Mouse (Mus musculus) hindbrain, postnatal 0 days (tissue): ENCODE data around the gene Pnkd. TPM values are rescaled to one million over a fixed set of nuclear protein-coding genes. Genes with fewer than 3 reads are reported as not detected.

Experiments
- ATAC-seq: fragments of 200-750 bp; cut with Nextera tagmentation; 2 replicates; pipeline ENCODE4 v1.8.0; 2017; ENCODE audit warnings: mild to moderate bottlenecking, moderate TSS enrichment, moderate library complexity
- DNase-seq: peaks from one replicate; pipeline ENCODE4 v3.0.0-alpha.2; 2015; ENCODE audit warnings: low spot score
- H3K27ac ChIP-seq: fragments of 300-500 bp; sonication (generic); 2 replicates; pipeline ENCODE4 v1.5.1; 2014; ENCODE audit warnings: mild to moderate bottlenecking
- H3K27me3 ChIP-seq: fragments of 300-500 bp; sonication (generic); 2 replicates; pipeline ENCODE4 v1.6.1; 2014; ENCODE audit warnings: low read length, mixed read lengths; ENCODE audit not compliant: insufficient read depth
- H3K36me3 ChIP-seq: fragments of 300-500 bp; sonication (generic); 2 replicates; pipeline ENCODE4 v1.6.1; 2014; ENCODE audit warnings: low read length, mixed read lengths; ENCODE audit not compliant: insufficient read depth
- H3K4me1 ChIP-seq: fragments of 300-500 bp; sonication (generic); 2 replicates; pipeline ENCODE4 v1.6.1; 2014; ENCODE audit warnings: antibody characterized with exemption, low read length, mixed read lengths; ENCODE audit not compliant: insufficient read depth
- H3K4me2 ChIP-seq: fragments of 300-500 bp; sonication (generic); 2 replicates; pipeline ENCODE4 v1.6.1; 2014; ENCODE audit warnings: low read depth, mild to moderate bottlenecking, low read length, moderate library complexity, mixed read lengths
- H3K4me3 ChIP-seq: fragments of 300-500 bp; sonication (generic); 2 replicates; pipeline ENCODE4 v1.5.1; 2014; ENCODE audit warnings: low read length
- H3K9ac ChIP-seq: fragments of 300-500 bp; sonication (generic); replicated peaks from 2 replicates; pipeline ENCODE4 v1.6.1; 2014; ENCODE audit warnings: mild to moderate bottlenecking, low read length, moderate library complexity, mixed read lengths
- H3K9me3 ChIP-seq: fragments of 300-500 bp; sonication (generic); 2 replicates; pipeline ENCODE4 v1.6.1; 2016; ENCODE audit warnings: low read length, mixed read lengths
- CTCF ChIP-seq: IDR thresholded peaks from 2 replicates; pipeline ENCODE4 v1.5.1; 2016; ENCODE audit warnings: antibody characterized with exemption, control low read depth, low read depth
- WGBS: fragments of 180-500 bp; shearing (Covaris S2); extraction: QIAGEN DNeasy Blood & Tissue Kit; methylation state at CpG from one replicate; pipeline ENCODE4 v1.1.7; 2014; 5-methylcytosine and 5-hydroxymethylcytosine counted together
- polyA plus RNA-seq: library from polyadenylated mRNA; unstranded; fragments of >200 nt; fragmentation: Nextera tagmentation; extraction: Ambion mirVana; gene quantifications from 2 replicates; pipeline ENCODE4 v1.2.1, GENCODE M21; 2015
- total RNA-seq: library from RNA; depleted of rRNA; stranded (reverse); fragments of >200 nt; gene quantifications from 2 replicates; pipeline ENCODE4 v1.2.3, GENCODE M21; 2014

Pnkd gene
- total and polyA plus RNA-seq, 2 experiments from 2014 or later, result 102 to 143 TPM

DNA sequence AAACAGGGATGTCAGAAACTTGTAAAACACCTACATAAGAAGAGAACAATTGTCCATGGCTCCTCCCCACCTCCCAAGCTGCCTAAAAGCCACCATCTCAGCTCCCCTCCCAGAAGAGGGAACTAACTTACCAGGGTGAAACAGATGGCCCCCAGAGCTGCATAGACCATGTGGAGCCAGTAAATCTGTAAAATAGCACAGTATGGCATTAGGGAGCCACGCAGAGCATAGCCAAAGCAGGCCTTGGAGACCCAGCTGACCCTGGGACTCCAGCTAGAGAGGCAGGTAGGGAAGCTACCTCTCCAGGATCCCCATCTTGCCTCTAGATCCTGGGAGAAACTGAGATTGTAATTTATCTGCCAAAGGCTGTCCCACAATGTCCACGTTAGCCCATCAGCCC, 5.0 kb downstream of the Pnkd start:
- no peak for ATAC-seq

DNA sequence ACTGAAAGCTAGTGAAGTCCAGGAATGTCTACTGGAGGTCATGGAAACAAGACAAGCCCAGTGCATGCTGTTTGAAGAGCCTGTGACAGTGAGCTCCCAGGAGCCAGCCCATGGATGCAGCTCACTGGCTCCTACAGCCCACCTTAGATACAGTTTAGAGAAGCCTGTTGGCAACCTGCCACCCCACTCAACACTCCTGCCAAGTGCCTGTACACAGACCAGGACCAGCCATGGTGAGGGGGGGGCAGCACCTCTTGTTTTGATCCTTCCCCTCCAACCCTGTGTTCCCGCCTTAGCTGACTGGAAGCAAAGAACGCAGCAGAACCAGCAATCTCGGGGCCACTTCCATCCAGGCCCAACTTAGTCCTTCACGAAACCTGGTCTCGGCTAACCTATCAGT, 5.4 kb downstream of the Pnkd start:
- no peak for ATAC-seq
- TF ChIP-seq CTCF, result no peak
- Histone ChIP-seq H3K36me3 (peaks cover 7% of the 10 kb centered on the region), H3K27ac (no peak overlapping the region), H3K27me3 (no peaks in the 10 kb centered on the region), H3K4me3 (no peak overlapping the region), H3K4me2 (no peak overlapping the region), H3K9ac (no peak overlapping the region), H3K4me1 (peaks cover 11% of the 10 kb centered on the region), H3K9me3 (no peaks in the 10 kb centered on the region)
- WGBS, result 73% methylated on average over 5 of the region's 5 CpGs
- DNase-seq, result peak; percentile 55

More for the DNA sequence above, 5.0 kb downstream of the Pnkd start:
- 45% methylated on average over 2 of the region's 2 CpGs for WGBS
- no peak overlapping the region for H3K9ac ChIP-seq
- no peak overlapping the region for H3K27ac ChIP-seq
- peaks cover 7% of the 10 kb centered on the region for H3K36me3 ChIP-seq
- H3K4me2 ChIP-seq, result no peak overlapping the region
- no peak for TF ChIP-seq CTCF
- H3K4me3 ChIP-seq, result no peak overlapping the region
- DNase-seq, result no peak
- H3K4me1 ChIP-seq, result peaks cover 7% of the 10 kb centered on the region
- H3K27me3 ChIP-seq, result no peaks in the 10 kb centered on the region
- H3K9me3 ChIP-seq, result no peaks in the 10 kb centered on the region

DNA sequence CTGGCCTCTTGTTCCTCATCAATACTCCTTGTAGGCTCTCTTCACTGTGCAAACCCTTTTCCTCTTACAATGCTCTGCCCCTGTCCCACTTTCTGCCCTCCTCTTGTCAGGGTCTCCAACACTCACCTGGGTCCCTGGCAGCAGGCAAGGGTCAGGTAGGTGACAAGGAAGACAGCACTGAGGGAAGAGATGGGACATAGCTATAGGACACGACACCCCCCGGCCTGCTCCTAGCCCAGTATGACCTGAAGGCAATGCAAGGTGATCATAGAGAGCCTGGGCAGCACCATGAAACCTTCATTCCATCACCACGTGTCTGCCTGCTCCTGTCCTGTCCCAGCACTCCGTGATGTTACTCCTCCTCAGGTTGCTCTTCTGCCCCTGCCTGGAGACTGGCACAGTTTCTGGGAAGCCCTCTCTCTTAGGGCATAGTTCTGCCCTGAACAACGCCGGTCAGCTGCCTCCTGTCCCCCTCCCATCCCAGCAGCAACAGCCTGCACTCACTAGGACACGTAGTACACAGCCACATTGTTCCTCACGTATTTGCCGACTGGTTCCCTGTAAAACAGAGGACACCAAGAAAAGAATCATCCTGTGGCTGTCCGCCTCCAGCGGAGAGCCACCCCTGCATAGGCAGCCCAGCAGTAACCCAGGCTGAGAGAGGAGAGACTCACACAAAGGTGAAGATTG, 7.7 kb downstream of the Pnkd start:
- Histone ChIP-seq H3K4me2 (no peak overlapping the region), H3K9me3 (no peaks in the 10 kb centered on the region), H3K36me3 (peaks cover 7% of the 10 kb centered on the region), H3K4me3 (no peak overlapping the region), H3K9ac (0 out of 2 replicates have a peak overlapping the region, but pooled peaks have one; percentile 9), H3K27me3 (no peaks in the 10 kb centered on the region), H3K4me1 (peaks cover 28% of the 10 kb centered on the region), H3K27ac (no peak overlapping the region)
- TF ChIP-seq CTCF, result no peak
- DNase-seq (no peak), ATAC-seq (no peak)
- whole genome bisulfite sequencing, result 79% methylated on average over 11 of the region's 11 CpGs

DNA sequence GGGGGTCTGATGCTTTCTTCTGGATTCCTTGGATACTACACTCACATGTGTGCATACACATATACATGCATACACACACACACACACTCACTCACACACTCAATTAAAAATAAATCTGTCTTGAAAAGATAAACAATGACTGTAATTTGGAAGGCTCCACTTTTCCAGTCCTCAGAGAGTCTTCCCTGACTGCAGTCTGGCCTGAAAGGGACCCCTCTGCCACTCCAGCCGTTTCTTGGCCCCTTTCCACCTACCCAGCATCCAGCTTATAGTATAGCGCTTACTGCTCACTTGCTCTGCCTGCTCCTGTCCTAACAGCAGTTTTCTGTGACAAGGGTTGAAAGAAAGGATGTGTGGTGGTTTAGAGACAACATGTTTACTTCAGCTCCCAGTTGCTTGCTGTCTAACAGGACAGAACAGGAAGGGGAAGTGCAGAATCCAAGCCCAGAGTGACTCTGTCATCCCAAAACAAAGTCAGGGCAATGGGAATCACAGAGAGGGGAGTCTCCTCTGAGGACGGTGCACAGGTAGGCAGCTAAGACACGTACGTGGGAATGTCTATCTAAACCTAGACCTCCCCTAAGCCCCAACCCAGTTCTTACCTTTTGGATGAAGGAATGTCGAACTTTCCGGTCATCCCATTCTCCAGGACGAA, 8.7 kb downstream of the Pnkd start:
- ATAC-seq, result no peak
- Histone ChIP-seq H3K4me3 (no peak overlapping the region), H3K4me2 (no peak overlapping the region), H3K36me3 (peaks cover 7% of the 10 kb centered on the region), H3K27me3 (no peaks in the 10 kb centered on the region), H3K9me3 (no peaks in the 10 kb centered on the region), H3K27ac (no peak overlapping the region), H3K4me1 (peaks cover 28% of the 10 kb centered on the region), H3K9ac (no peak overlapping the region)
- 76% methylated on average over 8 of the region's 8 CpGs for WGBS
- TF ChIP-seq CTCF, result no peak
- peak; percentile 42 for DNase-seq

DNA sequence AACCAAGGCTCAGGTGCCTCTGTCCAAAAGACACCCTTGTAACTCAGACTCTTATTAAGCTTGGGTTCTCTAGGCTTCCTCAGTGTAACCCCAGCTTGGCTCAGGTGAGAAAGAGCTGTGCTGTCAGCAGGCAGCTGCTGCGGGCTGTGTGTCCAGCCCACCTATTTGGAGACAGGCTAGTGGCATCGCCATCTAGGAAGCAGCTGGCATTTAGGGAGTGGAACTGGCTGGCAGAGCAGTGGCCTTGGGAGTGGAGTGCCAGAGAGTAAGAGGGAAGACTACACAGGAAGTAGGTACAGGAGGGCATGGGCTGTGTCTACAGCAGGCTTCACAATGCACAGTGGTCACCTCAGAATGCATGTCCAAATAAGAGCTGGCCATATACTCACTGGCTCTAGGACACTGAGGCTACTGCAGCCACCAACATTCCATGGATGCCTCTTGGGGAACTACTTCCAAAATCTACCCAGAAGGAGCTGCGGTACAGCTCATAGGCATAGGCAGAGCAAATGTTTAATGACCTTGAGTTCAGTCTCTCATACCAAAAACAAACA, 9.4 kb downstream of the Pnkd start:
- DNase-seq (no peak), ATAC-seq (no peak)
- no peak overlapping the region for H3K27ac ChIP-seq
- H3K4me2 ChIP-seq, result no peak overlapping the region
- no peak overlapping the region for H3K9ac ChIP-seq
- H3K27me3 ChIP-seq, result no peaks in the 10 kb centered on the region
- H3K4me3 ChIP-seq, result no peak overlapping the region
- H3K9me3 ChIP-seq, result no peaks in the 10 kb centered on the region
- no peak for TF ChIP-seq CTCF
- peaks cover 7% of the 10 kb centered on the region for H3K36me3 ChIP-seq
- H3K4me1 ChIP-seq, result peaks cover 33% of the 10 kb centered on the region
- WGBS, result 85% methylated on average over 3 of the region's 3 CpGs

DNA sequence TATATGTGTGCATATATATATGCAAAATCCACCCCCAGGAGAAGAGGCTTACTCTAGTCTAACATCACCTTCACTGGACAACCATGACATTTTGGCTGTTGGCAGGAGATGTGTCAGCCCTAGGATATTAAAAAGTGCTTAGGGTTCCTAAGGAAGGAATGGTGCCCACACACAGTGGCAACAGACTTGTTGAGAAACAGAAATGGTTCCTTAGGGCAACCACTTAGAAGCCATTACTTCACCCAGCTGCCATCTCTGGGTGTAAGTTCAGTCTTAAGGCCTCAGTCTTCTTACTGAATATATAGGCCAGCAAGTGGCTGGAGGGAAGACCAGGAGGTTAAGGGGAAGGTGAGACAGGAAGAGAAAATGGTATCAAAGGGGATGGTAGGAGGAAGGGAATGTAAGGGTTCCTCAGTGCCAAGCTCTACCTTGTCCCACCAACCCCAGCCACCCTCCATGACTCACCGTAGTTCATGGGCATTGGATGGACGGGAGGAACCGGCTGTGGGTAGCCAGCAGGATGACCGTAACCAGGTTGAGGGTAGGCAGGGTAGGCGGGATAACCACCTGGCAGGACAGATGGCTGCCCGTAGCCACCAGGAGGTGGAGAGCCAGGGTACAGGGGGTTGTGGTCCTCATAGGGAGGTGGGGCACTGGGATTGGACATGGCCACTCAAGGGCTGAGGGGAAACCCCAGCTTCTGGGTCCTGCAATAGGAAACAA, 10.2 kb downstream of the Pnkd start:
- Histone ChIP-seq H3K4me3 (no peak overlapping the region), H3K4me2 (no peak overlapping the region), H3K9me3 (no peaks in the 10 kb centered on the region), H3K4me1 (peaks cover 33% of the 10 kb centered on the region), H3K27ac (peak overlapping the region; percentile 84), H3K9ac (no peak overlapping the region), H3K27me3 (no peaks in the 10 kb centered on the region), H3K36me3 (peaks cover 4% of the 10 kb centered on the region)
- no peak for TF ChIP-seq CTCF
- DNase-seq (no peak), ATAC-seq (no peak)
- 83% methylated on average over 6 of the region's 6 CpGs for WGBS
